Mouse (Mus musculus) heart, embryonic 15.5 days (tissue): ENCODE measurements at regions not wholly inside any gene's neighbourhood (a gene's known extent, or its start where the extent isn't known, plus 50 kb on each side); places are given as distances from the start of the nearest gene placed in this dataset.
"Not testable (repeated sequence)": the region's sequence is repeated elsewhere in the genome, so short reads cannot be mapped to it uniquely, and the experiment has no call there.

Source experiments
- ATAC-seq: fragments of 200-750 bp; cut with Nextera tagmentation; replicated peaks from 2 replicates; pipeline ENCODE4 v1.8.0; 2017; ENCODE audit warnings: low read depth, moderate TSS enrichment; ENCODE audit not compliant: insufficient number of reproducible peaks, insufficient read depth, low FRiP score
- H3K27ac ChIP-seq: fragments of 300-500 bp; sonication (generic); 2 replicates; pipeline ENCODE4 v1.5.1; 2015; ENCODE audit warnings: mild to moderate bottlenecking, inconsistent platforms
- H3K27me3 ChIP-seq: fragments of 300-500 bp; sonication (generic); 2 replicates; pipeline ENCODE4 v1.6.1; 2015; ENCODE audit warnings: inconsistent platforms
- H3K36me3 ChIP-seq: fragments of 300-500 bp; sonication (generic); 2 replicates; pipeline ENCODE4 v1.6.1; 2015; ENCODE audit warnings: mild to moderate bottlenecking, inconsistent platforms
- H3K4me1 ChIP-seq: fragments of 300-500 bp; sonication (generic); replicated peaks from 2 replicates; pipeline ENCODE4 v1.6.1; 2015; ENCODE audit warnings: inconsistent platforms
- H3K4me2 ChIP-seq: fragments of 300-500 bp; sonication (generic); 2 replicates; pipeline ENCODE4 v1.6.1; 2015; ENCODE audit warnings: inconsistent platforms, mild to moderate bottlenecking, moderate library complexity
- H3K4me3 ChIP-seq: fragments of 300-500 bp; sonication (generic); 2 replicates; pipeline ENCODE4 v1.5.1; 2015; ENCODE audit warnings: mild to moderate bottlenecking, inconsistent platforms
- H3K9ac ChIP-seq: fragments of 300-500 bp; sonication (generic); 2 replicates; pipeline ENCODE4 v1.6.1; 2015; ENCODE audit warnings: mild to moderate bottlenecking, inconsistent platforms
- H3K9me3 ChIP-seq: fragments of 300-500 bp; sonication (generic); replicated peaks from 2 replicates; pipeline ENCODE4 v1.6.1; 2016; ENCODE audit warnings: inconsistent platforms
- WGBS: fragments of 180-500 bp; shearing (Covaris S2); methylation state at CpG from one replicate; pipeline ENCODE4 v1.1.7; 2015; ENCODE audit warnings: mixed read lengths; 5-methylcytosine and 5-hydroxymethylcytosine counted together

- no peak overlapping the region for H3K4me2 ChIP-seq
- no peaks in the 10 kb centered on the region for H3K36me3 ChIP-seq
- no peak overlapping the region for H3K4me3 ChIP-seq
- H3K9ac ChIP-seq: no peak overlapping the region
- no peak for ATAC-seq
- H3K9me3 ChIP-seq: no peaks in the 10 kb centered on the region
- no peaks in the 10 kb centered on the region for H3K4me1 ChIP-seq
- WGBS: 62% methylated on average over 3 of the region's 3 CpGs
- H3K27me3 ChIP-seq: no peaks in the 10 kb centered on the region
- no peak overlapping the region for H3K27ac ChIP-seq
Measured at GRCm38 (mm10) chr13:39427996-39428395, 467.3 kb upstream of the Slc35b3 start.

GRCm38 (mm10) chr13:39425944-39426343 is 465.3 kb upstream of the Slc35b3 start:
- H3K4me1 ChIP-seq: no peaks in the 10 kb centered on the region

GRCm38 (mm10) chr13:39418127-39418526 is 457.5 kb upstream of the Slc35b3 start:
- no peak for ATAC-seq
- no peak overlapping the region for H3K27ac ChIP-seq
- peaks cover 5% of the 10 kb centered on the region; the same call in 1 of the 2 replicates for H3K4me1 ChIP-seq
- H3K4me2 ChIP-seq: peak overlapping the region; percentile 33
- no peaks in the 10 kb centered on the region for H3K27me3 ChIP-seq
- WGBS: 23% methylated on average over 7 of the region's 7 CpGs
- no peaks in the 10 kb centered on the region for H3K36me3 ChIP-seq
- H3K9me3 ChIP-seq: no peaks in the 10 kb centered on the region
- no peak overlapping the region for H3K4me3 ChIP-seq
- no peak overlapping the region for H3K9ac ChIP-seq

More at GRCm38 (mm10) chr13:39425944-39426343, 465.3 kb upstream of the Slc35b3 start:
- WGBS: 64% methylated on average over 6 of the region's 6 CpGs
- no peaks in the 10 kb centered on the region for H3K27me3 ChIP-seq
- no peaks in the 10 kb centered on the region for H3K9me3 ChIP-seq
- ATAC-seq: no peak
- no peak overlapping the region for H3K4me3 ChIP-seq
- H3K9ac ChIP-seq: no peak overlapping the region
- H3K27ac ChIP-seq: no peak overlapping the region
- H3K36me3 ChIP-seq: no peaks in the 10 kb centered on the region
- no peak overlapping the region for H3K4me2 ChIP-seq

- 64% methylated on average over 14 of the region's 14 CpGs for WGBS
- H3K27me3 ChIP-seq: no peaks in the 10 kb centered on the region
Measured at GRCm38 (mm10) chr13:39411471-39412251, 451.0 kb upstream of the Slc35b3 start.

DNA sequence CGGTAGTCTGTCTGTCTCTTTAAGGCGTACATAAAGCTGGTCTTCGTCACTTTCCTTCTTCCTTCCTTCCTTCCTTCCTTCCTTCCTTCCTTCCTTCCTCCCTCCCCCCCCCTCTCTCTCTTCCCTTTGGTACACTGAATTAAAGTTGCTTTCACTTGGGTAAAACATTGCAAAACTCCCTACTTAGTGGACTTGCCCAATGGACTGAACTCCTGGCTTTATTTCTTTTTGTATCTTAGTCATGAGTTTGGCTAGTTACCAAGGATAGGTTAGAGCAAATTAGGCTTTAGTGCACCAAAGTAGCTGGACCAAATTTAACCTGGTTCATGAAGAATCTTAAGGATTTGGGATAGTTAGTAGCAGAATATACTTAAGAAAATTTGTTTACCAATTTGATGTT is 431.9 kb upstream of the Slc35b3 start:
- H3K36me3 ChIP-seq: no peaks in the 10 kb centered on the region
- ATAC-seq: no peak
- WGBS: 74% methylated on average over 3 of the region's 3 CpGs

More at GRCm38 (mm10) chr13:39411471-39412251, 451.0 kb upstream of the Slc35b3 start:
- Histone ChIP-seq H3K9me3 (no peaks in the 10 kb centered on the region), H3K4me1 (no peaks in the 10 kb centered on the region), H3K4me2 (no peak overlapping the region), H3K9ac (no peak overlapping the region), H3K27ac (no peak overlapping the region), H3K36me3 (no peaks in the 10 kb centered on the region), H3K4me3 (no peak overlapping the region)
- no peak for ATAC-seq

DNA sequence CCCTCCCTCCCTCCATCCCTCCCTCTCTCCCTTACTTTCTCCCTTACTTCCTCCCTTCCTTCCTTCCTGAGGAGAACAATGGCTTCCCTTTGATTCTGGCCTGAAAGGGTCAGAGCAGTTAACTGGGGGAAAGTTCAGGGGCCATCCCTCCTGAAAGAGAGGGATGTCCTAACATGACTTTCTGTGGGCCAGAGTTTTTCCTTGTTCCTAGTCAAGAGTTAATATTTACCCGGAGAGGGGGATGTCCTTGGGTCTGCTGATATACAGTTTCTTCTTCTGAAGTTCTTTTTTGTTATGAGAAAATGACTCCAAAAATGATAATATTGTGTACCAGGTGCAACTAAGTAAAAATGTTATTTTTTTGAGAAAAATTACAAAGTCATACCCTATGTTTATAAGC is 431.5 kb upstream of the Slc35b3 start:
- not testable (repeated sequence) for ATAC-seq, H3K9ac ChIP-seq, H3K27ac ChIP-seq, H3K4me1 ChIP-seq, H3K27me3 ChIP-seq, H3K9me3 ChIP-seq, H3K4me2 ChIP-seq, H3K36me3 ChIP-seq, H3K4me3 ChIP-seq
- WGBS: 85% methylated on average over 1 of the region's 1 CpGs

More for the DNA sequence above, 431.9 kb upstream of the Slc35b3 start:
- no peaks in the 10 kb centered on the region for H3K27me3 ChIP-seq
- H3K4me2 ChIP-seq: no peak overlapping the region
- no peak overlapping the region for H3K9ac ChIP-seq
- H3K9me3 ChIP-seq: no peaks in the 10 kb centered on the region
- H3K4me3 ChIP-seq: no peak overlapping the region
- H3K4me1 ChIP-seq: no peaks in the 10 kb centered on the region
- no peak overlapping the region for H3K27ac ChIP-seq

DNA sequence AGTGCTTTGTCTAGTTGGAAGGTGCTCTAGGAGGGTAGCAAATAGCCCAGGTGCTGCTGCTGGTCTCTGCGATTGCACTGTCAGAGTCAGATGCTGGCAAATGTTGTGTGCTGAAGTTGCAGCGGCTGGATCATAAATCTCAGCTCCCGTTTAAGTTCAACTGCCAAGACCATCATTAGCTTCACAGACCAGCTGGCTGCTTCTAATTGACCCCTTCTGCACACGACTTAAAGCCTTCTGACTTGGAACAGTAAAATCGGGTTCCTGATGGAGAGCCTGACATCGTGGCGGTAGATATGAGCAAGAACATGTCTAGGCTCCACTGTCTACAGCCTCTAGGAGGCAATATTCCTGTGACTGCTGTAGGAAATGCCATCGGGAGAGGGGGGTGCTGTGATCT is 416.0 kb upstream of the Slc35b3 start:
- H3K4me1 ChIP-seq: no peaks in the 10 kb centered on the region
- H3K36me3 ChIP-seq: no peaks in the 10 kb centered on the region
- H3K27me3 ChIP-seq: no peaks in the 10 kb centered on the region
- no peak overlapping the region for H3K4me2 ChIP-seq
- H3K27ac ChIP-seq: no peak overlapping the region
- WGBS: 76% methylated on average over 8 of the region's 8 CpGs
- no peaks in the 10 kb centered on the region for H3K9me3 ChIP-seq
- H3K9ac ChIP-seq: no peak overlapping the region
- ATAC-seq: no peak
- no peak overlapping the region for H3K4me3 ChIP-seq

DNA sequence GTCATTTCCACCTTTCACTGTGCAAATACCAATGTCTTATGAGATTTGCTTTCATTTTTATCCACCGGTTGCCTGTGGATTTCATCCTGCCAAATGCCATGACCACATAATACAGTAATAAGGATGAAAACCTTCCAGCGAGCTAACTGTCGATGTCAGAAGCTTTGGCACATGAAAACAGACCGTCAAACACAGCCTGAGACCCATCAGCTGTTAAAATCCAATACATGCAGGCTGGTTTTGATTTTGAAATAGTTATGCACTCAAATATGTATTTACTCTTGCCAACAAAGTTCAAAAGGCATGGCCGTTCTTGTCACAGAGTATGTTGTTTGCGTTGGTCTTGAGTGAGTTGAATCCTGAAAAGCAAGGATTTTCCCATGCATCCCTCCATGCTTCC is 415.6 kb upstream of the Slc35b3 start:
- Histone ChIP-seq H3K27ac (no peak overlapping the region), H3K36me3 (no peaks in the 10 kb centered on the region), H3K27me3 (no peaks in the 10 kb centered on the region), H3K4me2 (no peak overlapping the region), H3K4me1 (no peaks in the 10 kb centered on the region), H3K9ac (no peak overlapping the region), H3K4me3 (no peak overlapping the region), H3K9me3 (no peaks in the 10 kb centered on the region)
- 87% methylated on average over 6 of the region's 6 CpGs for WGBS
- no peak for ATAC-seq

GRCm38 (mm10) chr13:39372565-39372964 is 411.9 kb upstream of the Slc35b3 start:
- no peak overlapping the region for H3K9ac ChIP-seq
- 78% methylated on average over 3 of the region's 3 CpGs for WGBS
- no peak for ATAC-seq

GRCm38 (mm10) chr13:39363637-39364036 is 403.0 kb upstream of the Slc35b3 start:
- no peaks in the 10 kb centered on the region for H3K27me3 ChIP-seq
- no peak overlapping the region for H3K9ac ChIP-seq
- ATAC-seq: no peak
- H3K4me1 ChIP-seq: no peaks in the 10 kb centered on the region
- 51% methylated on average over 4 of the region's 4 CpGs for WGBS
- H3K4me2 ChIP-seq: no peak overlapping the region
- H3K9me3 ChIP-seq: no peaks in the 10 kb centered on the region
- H3K4me3 ChIP-seq: no peak overlapping the region
- H3K27ac ChIP-seq: no peak overlapping the region
- no peaks in the 10 kb centered on the region for H3K36me3 ChIP-seq

More at GRCm38 (mm10) chr13:39372565-39372964, 411.9 kb upstream of the Slc35b3 start:
- Histone ChIP-seq H3K27me3 (no peaks in the 10 kb centered on the region), H3K4me3 (no peak overlapping the region), H3K9me3 (no peaks in the 10 kb centered on the region), H3K4me1 (no peaks in the 10 kb centered on the region), H3K4me2 (no peak overlapping the region), H3K36me3 (no peaks in the 10 kb centered on the region), H3K27ac (no peak overlapping the region)

- ATAC-seq: no peak
- 80% methylated on average over 13 of the region's 13 CpGs for WGBS
- Histone ChIP-seq H3K4me2 (no peak overlapping the region), H3K36me3 (no peaks in the 10 kb centered on the region), H3K4me1 (no peaks in the 10 kb centered on the region), H3K27ac (no peak overlapping the region), H3K4me3 (no peak overlapping the region), H3K9me3 (no peaks in the 10 kb centered on the region), H3K27me3 (no peaks in the 10 kb centered on the region), H3K9ac (no peak overlapping the region)
Measured at GRCm38 (mm10) chr13:39362536-39362935, 401.9 kb upstream of the Slc35b3 start.

DNA sequence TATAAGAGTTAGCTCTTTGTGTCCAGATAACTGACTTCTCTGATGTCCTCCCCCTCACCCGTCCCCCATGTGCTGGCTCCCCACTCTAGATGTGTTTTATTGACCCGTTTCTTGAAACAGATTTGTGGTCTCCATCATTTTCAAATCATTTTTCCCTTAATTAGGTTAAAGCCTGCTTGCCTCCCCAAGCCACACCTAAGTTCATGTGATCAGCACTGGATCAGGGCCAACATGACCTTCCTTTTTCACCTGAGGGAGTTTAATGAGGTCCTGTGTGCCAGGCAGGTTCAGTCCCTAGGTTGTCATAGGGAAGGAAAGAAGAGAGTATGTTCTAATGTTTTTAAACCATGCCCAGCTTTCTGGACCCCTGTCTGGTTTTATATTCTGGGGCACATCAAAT is 390.9 kb upstream of the Slc35b3 start:
- Histone ChIP-seq H3K9me3 (no peaks in the 10 kb centered on the region), H3K36me3 (no peaks in the 10 kb centered on the region), H3K9ac (no peak overlapping the region), H3K27me3 (0 out of 2 replicates have a peak, but pooled peaks cover 2% of the 10 kb centered on the region), H3K4me1 (no peaks in the 10 kb centered on the region), H3K4me3 (no peak overlapping the region), H3K27ac (no peak overlapping the region), H3K4me2 (no peak overlapping the region)
- WGBS: 53% methylated on average over 2 of the region's 2 CpGs
- no peak for ATAC-seq
